Mouse (Mus musculus): ENCODE measurements around the gene Mylk3. TPM values are rescaled to one million over a fixed set of nuclear protein-coding genes. Genes with fewer than 3 reads are reported as not detected.
A peak's percentile ranks its signal among the peaks of the same experiment; 100 is the strongest.

Mylk3 gene
- polyA plus RNA-seq, 1 experiment from 2014 or later: 2.4 TPM

DNA sequence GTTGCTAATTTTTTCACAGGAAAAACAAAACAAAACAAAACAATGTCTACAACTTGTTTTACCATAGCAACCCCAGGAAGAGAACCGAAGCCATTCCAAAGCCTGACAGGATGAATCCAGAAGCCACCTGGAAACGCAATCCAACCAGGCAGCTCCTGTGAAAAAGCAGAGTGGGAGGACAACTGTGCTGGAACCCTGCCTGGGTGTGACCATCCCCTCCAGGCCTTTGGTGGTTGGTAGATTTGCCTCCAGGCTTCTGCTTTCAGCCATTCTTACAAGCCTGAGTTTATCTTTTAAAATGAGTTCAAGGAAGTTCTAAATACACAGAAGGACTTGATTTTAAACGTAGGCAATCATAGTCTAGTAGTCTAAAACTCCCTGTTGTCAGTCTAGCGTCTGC, 4.2 kb downstream of the Mylk3 start:
- Histone ChIP-seq H3K9ac (replicated peaks) (no peak overlapping the region), H3K9me3 (no peaks in the 10 kb centered on the region), H3K27me3 (no peaks in the 10 kb centered on the region), H3K36me3 (no peaks in the 10 kb centered on the region), H3K4me3 (replicated peaks) (no peak overlapping the region), H3K27ac (0 out of 2 replicates have a peak overlapping the region, but pooled peaks have one; percentile 45), H3K4me1 (replicated peaks) (peaks cover 28% of the 10 kb centered on the region), H3K4me2 (no peak overlapping the region)
- ATAC-seq (ENCODE audit: insufficient number of reproducible peaks, insufficient read depth, low FRiP score, low TSS enrichment, low read depth): no peak
- 76% methylated on average over 4 of the region's 4 CpGs for WGBS

DNA sequence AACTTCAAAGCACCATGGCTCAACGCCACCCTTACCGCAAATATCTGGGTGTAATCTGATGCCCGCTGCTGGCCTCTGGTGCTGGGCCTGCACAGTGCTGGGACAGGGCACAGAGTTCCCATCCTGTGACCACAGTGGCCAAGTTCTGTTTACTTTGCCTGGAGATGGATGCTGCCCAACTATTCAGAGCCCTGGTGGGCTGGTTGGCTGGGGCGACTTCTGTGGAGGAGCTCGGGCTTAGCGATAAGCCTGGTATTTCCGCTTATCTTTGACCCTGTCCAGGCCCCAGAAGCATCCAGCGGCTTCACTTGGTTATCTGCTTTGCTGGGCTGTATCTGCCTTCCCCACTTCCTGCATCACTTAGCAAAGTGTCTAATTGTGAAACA, 5.3 kb downstream of the Mylk3 start:
- Histone ChIP-seq H3K9ac (replicated peaks) (no peak overlapping the region), H3K4me1 (replicated peaks) (peaks cover 28% of the 10 kb centered on the region), H3K36me3 (no peaks in the 10 kb centered on the region), H3K4me3 (replicated peaks) (no peak overlapping the region), H3K4me2 (no peak overlapping the region), H3K27me3 (no peaks in the 10 kb centered on the region), H3K9me3 (no peaks in the 10 kb centered on the region), H3K27ac (peak overlapping the region; percentile 8)
- 64% methylated on average over 8 of the region's 8 CpGs for WGBS
- no peak for ATAC-seq (ENCODE audit: insufficient number of reproducible peaks, insufficient read depth, low FRiP score, low TSS enrichment, low read depth)

- 76% methylated on average over 10 of the region's 10 CpGs for WGBS
- Histone ChIP-seq H3K27ac (peak overlapping the region; percentile 8), H3K4me1 (replicated peaks) (peaks cover 28% of the 10 kb centered on the region), H3K36me3 (no peaks in the 10 kb centered on the region), H3K9ac (replicated peaks) (no peak overlapping the region), H3K4me2 (no peak overlapping the region), H3K9me3 (no peaks in the 10 kb centered on the region), H3K27me3 (no peaks in the 10 kb centered on the region), H3K4me3 (replicated peaks) (no peak overlapping the region)
- no peak for ATAC-seq (ENCODE audit: insufficient number of reproducible peaks, insufficient read depth, low FRiP score, low TSS enrichment, low read depth)
These were observed 5.9 kb downstream of the Mylk3 start for GRCm38 (mm10) chr8:85380123-85380823.

DNA sequence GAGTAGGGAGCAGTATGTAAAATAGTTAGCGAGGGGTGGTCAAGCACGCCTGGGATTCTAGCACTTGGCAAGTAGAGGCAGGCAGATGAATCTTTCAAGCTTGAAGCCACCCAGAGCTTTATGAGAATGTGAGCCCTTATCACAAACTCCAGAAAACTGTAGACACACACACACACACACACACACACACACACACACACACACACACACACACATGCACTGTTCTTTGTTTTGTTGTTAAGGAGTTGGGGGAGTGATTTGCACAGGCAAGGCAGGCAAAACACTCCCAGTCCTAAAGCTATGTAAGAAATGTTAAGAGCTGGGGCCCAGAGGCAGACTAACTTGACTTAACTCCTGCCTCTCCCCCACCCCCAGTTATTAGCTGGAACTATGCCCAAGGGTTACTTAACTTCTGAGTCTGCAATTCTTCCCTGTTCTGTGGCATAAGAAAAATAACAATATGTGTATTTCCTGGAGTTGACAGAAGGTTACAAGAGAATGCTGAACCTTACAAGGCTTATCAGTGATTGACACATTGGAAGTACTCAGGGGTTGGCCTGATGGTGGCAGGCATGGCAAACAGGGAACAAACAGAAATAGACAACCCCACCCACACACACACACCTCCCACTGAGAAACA, 6.9 kb downstream of the Mylk3 start:
- no peaks in the 10 kb centered on the region for H3K27me3 ChIP-seq
- no peak overlapping the region for H3K9ac ChIP-seq (replicated peaks)
- no peaks in the 10 kb centered on the region for H3K36me3 ChIP-seq
- no peaks in the 10 kb centered on the region for H3K9me3 ChIP-seq
- H3K4me3 ChIP-seq (replicated peaks): no peak overlapping the region
- WGBS: 12% methylated on average over 2 of the region's 2 CpGs
- ATAC-seq (ENCODE audit: insufficient number of reproducible peaks, insufficient read depth, low FRiP score, low TSS enrichment, low read depth): peak; percentile 63; the same call in 1 of the 2 replicates
- H3K4me2 ChIP-seq: peak overlapping the region; percentile 13; the same call in 1 of the 2 replicates
- peaks cover 28% of the 10 kb centered on the region for H3K4me1 ChIP-seq (replicated peaks)
- peak overlapping the region; percentile 79 for H3K27ac ChIP-seq

GRCm38 (mm10) chr8:85376516-85376915, 9.6 kb downstream of the Mylk3 start:
- Histone ChIP-seq H3K4me3 (replicated peaks) (no peak overlapping the region), H3K4me1 (replicated peaks) (peaks cover 36% of the 10 kb centered on the region), H3K9me3 (no peaks in the 10 kb centered on the region), H3K36me3 (no peaks in the 10 kb centered on the region), H3K4me2 (no peak overlapping the region), H3K27me3 (no peaks in the 10 kb centered on the region), H3K27ac (no peak overlapping the region), H3K9ac (replicated peaks) (no peak overlapping the region)
- no peak for ATAC-seq (ENCODE audit: insufficient number of reproducible peaks, insufficient read depth, low FRiP score, low TSS enrichment, low read depth)
- WGBS: 62% methylated on average over 3 of the region's 3 CpGs

- Histone ChIP-seq H3K4me1 (replicated peaks) (peaks cover 17% of the 10 kb centered on the region), H3K9ac (replicated peaks) (no peak overlapping the region), H3K36me3 (no peaks in the 10 kb centered on the region), H3K27ac (no peak overlapping the region), H3K4me3 (replicated peaks) (no peak overlapping the region), H3K9me3 (no peaks in the 10 kb centered on the region), H3K27me3 (no peaks in the 10 kb centered on the region), H3K4me2 (no peak overlapping the region)
- 62% methylated on average over 4 of the region's 4 CpGs for WGBS
- no peak for ATAC-seq (ENCODE audit: insufficient number of reproducible peaks, insufficient read depth, low FRiP score, low TSS enrichment, low read depth)
These were observed 11.9 kb downstream of the Mylk3 start for GRCm38 (mm10) chr8:85374286-85374685.

DNA sequence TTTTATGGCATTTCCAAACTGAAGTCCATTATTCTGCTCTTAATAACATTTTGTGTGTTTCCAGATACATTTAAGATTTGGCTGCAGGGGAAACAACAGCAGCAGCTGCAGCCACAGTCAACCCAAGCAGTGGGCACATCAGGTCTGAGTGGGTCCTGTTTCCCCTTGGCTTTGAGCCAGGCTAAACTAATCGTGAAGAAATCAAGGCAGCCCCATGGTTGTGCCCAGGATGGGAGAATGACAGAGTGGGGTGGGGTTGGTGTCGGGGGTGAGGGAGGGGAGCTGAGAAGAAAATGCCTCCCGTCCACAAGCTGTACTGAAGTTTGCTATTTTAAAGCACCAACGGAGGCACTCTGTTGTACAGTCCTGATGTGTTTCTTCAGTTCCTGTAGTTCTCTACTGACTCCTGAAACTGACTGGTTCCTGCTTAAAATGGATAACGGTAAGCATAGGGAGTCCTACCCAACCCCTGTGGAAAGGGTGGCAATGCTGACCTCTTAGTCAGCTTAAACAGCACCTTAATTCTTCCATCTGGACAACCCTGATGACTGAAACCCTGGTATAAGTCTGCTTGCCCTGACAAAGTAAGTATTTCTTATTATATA, 12.6 kb downstream of the Mylk3 start:
- H3K4me3 ChIP-seq (replicated peaks): no peak overlapping the region
- WGBS: 59% methylated on average over 5 of the region's 5 CpGs
- H3K36me3 ChIP-seq: no peaks in the 10 kb centered on the region
- no peak overlapping the region for H3K4me2 ChIP-seq
- H3K4me1 ChIP-seq (replicated peaks): peaks cover 10% of the 10 kb centered on the region; the same call in 1 of the 2 replicates
- H3K9ac ChIP-seq (replicated peaks): no peak overlapping the region
- no peaks in the 10 kb centered on the region for H3K27me3 ChIP-seq
- no peak for ATAC-seq (ENCODE audit: insufficient number of reproducible peaks, insufficient read depth, low FRiP score, low TSS enrichment, low read depth)
- no peaks in the 10 kb centered on the region for H3K9me3 ChIP-seq
- 0 out of 2 replicates have a peak overlapping the region, but pooled peaks have one; percentile 29 for H3K27ac ChIP-seq

DNA sequence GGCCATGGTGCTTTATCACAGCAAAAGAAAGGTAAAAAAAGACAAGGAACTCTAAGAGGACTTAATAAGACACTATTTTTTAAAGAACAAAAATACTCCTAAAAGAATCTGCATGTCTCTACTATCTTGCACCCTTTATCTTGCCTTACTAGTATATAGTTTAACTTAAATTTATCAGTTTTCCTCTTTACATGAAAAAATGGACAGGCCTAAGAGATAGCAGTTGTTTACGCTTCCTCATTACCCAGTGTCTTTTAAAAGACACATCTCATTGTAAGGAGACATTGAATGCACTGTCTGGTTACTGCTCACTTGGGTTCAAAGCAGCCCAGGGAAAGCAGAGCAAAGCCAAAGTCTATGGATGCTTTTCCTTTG, 13.7 kb downstream of the Mylk3 start:
- Histone ChIP-seq H3K9ac (replicated peaks) (no peak overlapping the region), H3K9me3 (no peaks in the 10 kb centered on the region), H3K4me1 (replicated peaks) (peaks cover 8% of the 10 kb centered on the region; the same call in 1 of the 2 replicates), H3K27ac (no peak overlapping the region), H3K36me3 (no peaks in the 10 kb centered on the region), H3K4me2 (no peak overlapping the region), H3K4me3 (replicated peaks) (no peak overlapping the region), H3K27me3 (no peaks in the 10 kb centered on the region)
- ATAC-seq (ENCODE audit: insufficient number of reproducible peaks, insufficient read depth, low FRiP score, low TSS enrichment, low read depth): no peak
- 93% methylated on average over 1 of the region's 1 CpGs for WGBS

GRCm38 (mm10) chr8:85371736-85372464, 14.2 kb downstream of the Mylk3 start:
- ATAC-seq (ENCODE audit: insufficient number of reproducible peaks, insufficient read depth, low FRiP score, low TSS enrichment, low read depth): no peak
- Histone ChIP-seq H3K4me1 (replicated peaks) (peaks cover 8% of the 10 kb centered on the region), H3K27ac (no peak overlapping the region), H3K4me3 (replicated peaks) (no peak overlapping the region), H3K9ac (replicated peaks) (no peak overlapping the region), H3K36me3 (no peaks in the 10 kb centered on the region), H3K27me3 (no peaks in the 10 kb centered on the region), H3K4me2 (no peak overlapping the region), H3K9me3 (no peaks in the 10 kb centered on the region)
- 82% methylated on average over 5 of the region's 5 CpGs for WGBS

DNA sequence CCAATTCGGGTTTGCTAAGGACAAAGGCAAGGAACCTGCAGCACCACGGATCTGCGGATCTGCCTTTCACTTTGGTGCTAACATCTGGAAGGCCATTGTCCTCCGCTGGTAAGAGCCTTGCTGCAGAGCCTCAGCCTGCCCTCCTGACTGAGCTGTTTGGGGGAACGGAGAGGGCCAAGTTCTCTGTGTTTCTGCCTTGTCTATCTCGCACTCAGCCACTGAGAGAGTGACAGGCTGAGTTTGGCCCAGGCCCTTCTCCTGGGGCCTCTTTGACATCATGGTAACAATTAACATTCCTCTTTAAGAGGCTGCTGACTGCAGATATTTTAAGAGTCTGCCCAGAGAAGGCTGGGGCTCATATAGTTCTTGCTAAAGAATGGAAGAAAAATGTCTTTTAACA, 21.0 kb downstream of the Mylk3 start:
- H3K27me3 ChIP-seq: no peaks in the 10 kb centered on the region
- WGBS: 43% methylated on average over 6 of the region's 6 CpGs
- no peak overlapping the region; the same call in 1 of the 2 replicates for H3K9ac ChIP-seq (replicated peaks)
- H3K4me2 ChIP-seq: no peak overlapping the region
- peaks cover 10% of the 10 kb centered on the region for H3K4me1 ChIP-seq (replicated peaks)
- 0 out of 2 replicates have a peak overlapping the region, but pooled peaks have one; percentile 29 for H3K27ac ChIP-seq
- no peak overlapping the region for H3K4me3 ChIP-seq (replicated peaks)
- no peaks in the 10 kb centered on the region for H3K9me3 ChIP-seq
- H3K36me3 ChIP-seq: no peaks in the 10 kb centered on the region
- no peak for ATAC-seq (ENCODE audit: insufficient number of reproducible peaks, insufficient read depth, low FRiP score, low TSS enrichment, low read depth)

DNA sequence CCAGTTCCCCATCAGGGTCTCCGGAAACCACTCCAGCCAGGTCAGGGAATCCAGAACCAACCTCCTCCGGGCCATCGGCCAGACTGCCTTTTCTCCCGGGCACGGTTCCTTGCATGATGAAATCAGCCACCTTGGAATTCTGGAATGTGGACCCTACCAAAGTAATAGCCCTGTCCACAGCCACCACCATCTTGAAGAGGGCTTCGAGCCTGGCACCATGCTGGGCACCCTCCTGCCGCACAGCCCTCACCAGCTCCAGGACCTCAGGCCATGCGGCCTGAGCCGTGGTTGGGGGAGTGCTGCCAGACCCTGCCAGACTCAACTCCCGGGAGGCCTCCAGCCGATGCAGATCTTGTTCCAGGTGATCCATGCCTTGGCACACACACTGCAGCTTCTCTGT, 21.5 kb downstream of the Mylk3 start:
- no peak for ATAC-seq (ENCODE audit: insufficient number of reproducible peaks, insufficient read depth, low FRiP score, low TSS enrichment, low read depth)
- Histone ChIP-seq H3K27ac (no peak overlapping the region), H3K9ac (replicated peaks) (no peak overlapping the region)

More for the DNA sequence above, 21.5 kb downstream of the Mylk3 start:
- Histone ChIP-seq H3K27me3 (no peaks in the 10 kb centered on the region), H3K9me3 (no peaks in the 10 kb centered on the region), H3K4me2 (no peak overlapping the region), H3K4me3 (replicated peaks) (no peak overlapping the region), H3K36me3 (no peaks in the 10 kb centered on the region), H3K4me1 (replicated peaks) (peaks cover 10% of the 10 kb centered on the region)
- 79% methylated on average over 11 of the region's 11 CpGs for WGBS

Measured in limb, embryonic 12.5 days (tissue).